Mouse (Mus musculus) retina, postnatal 7 days (tissue): ENCODE results near the gene Slc16a1.
"Not testable (repeated sequence)": the region's sequence is repeated elsewhere in the genome, so short reads cannot be mapped to it uniquely, and the experiment has no call there.

Source experiments
- DNase-seq: peaks from one replicate; pipeline ENCODE4 v3.0.0-alpha.2; 2012; ENCODE audit warnings: low read depth, low spot score

Gene Slc16a1

GRCm38 (mm10) chr3:104674329-104675220, 36.1 kb downstream of the Slc16a1 start:
- no peak for DNase-seq

DNA sequence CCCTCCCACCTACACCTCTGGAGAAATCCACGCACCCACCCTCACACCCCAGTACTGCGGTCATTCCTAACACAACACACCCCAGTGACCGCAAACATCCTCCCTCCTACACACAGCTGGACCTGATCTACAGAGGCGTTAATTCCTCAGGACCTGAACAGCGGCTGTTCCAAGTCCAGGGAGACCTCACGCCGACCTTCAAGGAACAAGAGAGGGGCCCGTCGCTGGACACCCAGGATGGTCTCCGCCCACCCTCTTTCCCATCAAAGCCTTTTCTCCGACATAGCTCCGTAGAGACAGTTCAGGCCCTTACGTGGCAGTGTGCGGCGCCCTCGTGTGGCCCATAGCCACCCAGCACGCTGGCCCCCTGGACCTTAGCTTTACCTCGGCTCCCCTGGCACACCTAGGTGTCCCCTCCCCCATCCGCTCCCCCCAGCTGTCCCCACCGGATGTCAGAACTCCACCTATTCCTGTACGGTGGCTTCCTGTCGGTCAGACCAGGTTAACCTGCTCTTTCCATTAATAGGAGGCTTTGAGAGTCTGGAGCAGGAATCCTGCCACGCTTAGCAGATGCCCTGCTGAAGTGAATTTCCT, 36.9 kb downstream of the Slc16a1 start:
- peak; percentile 50 for DNase-seq

DNA sequence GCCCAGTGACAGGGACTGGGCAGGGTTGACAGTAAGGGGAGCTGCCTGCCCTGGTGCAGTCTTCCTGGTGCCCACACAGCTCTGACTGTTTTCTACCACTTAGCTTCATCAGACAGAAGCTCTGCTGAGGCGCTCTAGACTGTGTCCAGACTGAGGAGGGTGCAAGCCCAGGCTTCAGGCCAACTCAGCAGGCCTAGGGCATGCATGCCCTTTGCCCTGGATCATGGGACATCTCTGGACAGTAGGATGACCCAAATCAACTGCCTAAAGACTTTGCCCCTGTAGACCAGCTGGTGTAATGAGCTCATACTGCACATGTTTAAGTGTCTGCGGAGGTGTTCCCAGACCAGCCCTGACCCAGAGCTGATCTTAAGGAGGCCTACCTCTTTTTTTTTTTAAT, 39.3 kb downstream of the Slc16a1 start:
- DNase-seq, result no peak

DNA sequence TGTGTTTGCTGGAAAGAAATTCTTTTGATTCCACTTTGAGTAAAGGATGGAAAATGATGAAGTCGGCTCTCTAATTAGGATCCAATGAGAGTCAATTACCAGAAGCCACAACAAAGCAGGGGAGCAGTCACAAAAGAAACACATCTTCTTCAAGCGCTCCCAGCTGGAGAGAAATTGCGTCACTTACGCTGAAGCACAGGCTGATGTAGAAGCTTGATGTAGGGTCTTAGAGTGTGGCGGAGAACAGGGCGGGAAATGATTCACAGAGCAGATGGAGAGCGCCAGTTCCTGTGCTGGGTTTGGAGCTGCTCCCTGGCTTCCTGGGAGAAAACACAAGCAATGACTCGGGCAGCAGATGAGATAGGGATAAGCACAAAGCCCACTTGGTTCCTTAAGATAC, 40.4 kb downstream of the Slc16a1 start:
- no peak for DNase-seq

- peak; percentile 69 for DNase-seq
Observed at GRCm38 (mm10) chr3:104682671-104683504, 44.4 kb downstream of the Slc16a1 start.

- peak; percentile 77 for DNase-seq
Observed at GRCm38 (mm10) chr3:104700751-104701335, 62.4 kb downstream of the Slc16a1 start.

GRCm38 (mm10) chr3:104701761-104702160, 63.3 kb downstream of the Slc16a1 start:
- DNase-seq, result no peak

DNA sequence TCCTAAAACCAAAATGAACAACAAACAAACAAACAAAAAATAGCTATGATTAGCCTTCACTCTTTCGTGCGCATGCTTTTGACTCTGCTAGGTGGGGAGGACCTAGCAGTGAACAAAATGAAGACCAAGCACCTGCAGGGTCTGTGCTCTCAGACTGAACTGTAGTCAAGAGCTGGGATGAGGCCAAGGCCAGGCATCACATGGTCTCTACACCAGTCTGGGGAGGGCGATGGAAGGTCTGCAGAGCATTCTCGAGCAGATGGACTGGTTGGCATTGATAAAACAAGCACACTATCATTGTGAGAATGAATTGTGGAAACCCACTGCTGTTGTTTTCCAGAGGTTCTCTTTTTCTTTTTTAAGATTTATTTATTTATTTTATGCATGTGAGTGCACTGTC, 65.5 kb downstream of the Slc16a1 start:
- DNase-seq, result no peak

DNA sequence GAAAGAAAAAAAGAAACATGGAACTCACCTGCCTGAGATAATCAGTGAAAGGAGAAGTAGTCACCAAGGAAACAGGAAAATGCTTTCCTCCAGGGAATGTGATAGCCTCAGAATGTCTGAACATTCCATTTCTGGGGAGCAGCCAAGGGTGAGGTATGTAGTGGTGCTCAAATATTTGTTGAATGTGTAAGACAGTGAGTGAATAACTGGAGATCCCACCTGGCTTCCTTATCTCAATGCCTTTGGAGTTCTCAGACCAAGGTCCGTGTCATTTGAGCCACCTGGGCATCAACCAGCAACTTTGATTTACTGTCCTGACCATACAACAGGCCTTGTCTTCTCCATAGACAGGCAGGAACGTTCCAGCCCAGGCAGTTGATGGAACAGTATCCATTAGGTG, 68.0 kb downstream of the Slc16a1 start:
- DNase-seq, result no peak

GRCm38 (mm10) chr3:104706951-104707771, 68.7 kb downstream of the Slc16a1 start:
- not testable (repeated sequence) for DNase-seq

DNA sequence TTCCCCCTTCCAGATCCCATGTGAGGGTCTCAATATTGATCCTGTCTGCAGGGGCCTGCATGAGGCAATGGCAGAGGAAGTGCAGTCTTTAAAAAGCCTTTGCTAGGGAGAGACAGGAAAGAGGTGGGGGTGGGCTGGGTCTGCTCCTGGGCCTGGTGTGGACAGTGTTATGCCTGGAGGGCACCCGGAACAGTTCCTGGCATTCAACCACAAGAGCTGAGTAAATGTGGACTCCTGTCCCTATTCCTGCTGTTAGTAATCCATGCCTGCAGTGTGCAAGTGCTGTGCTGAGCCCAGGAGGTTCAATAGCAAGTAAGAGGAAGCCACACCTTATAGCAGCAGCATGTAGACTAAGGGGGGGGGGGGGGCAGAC, 69.3 kb downstream of the Slc16a1 start:
- not testable (repeated sequence) for DNase-seq
